Mouse (Mus musculus) macrophage (primary cell): ENCODE data around the gene Cic. TPM values are rescaled to one million over a fixed set of nuclear protein-coding genes. Genes with fewer than 3 reads are reported as not detected.

ENCODE experiments used
- H3K27ac ChIP-seq: fragments of 350-480 bp; formaldehyde crosslinking; 2 replicates; pipeline ENCODE4 v1.9.0; 2021
- H3K36me3 ChIP-seq: fragments of 350-480 bp; formaldehyde crosslinking; 2 replicates; pipeline ENCODE4 v1.9.0; 2021; ENCODE audit errors: inconsistent target
- H3K4me3 ChIP-seq: fragments of 350-480 bp; formaldehyde crosslinking; 2 replicates; pipeline ENCODE4 v1.9.0; 2021; ENCODE audit errors: inconsistent target
- H3K79me2 ChIP-seq: fragments of 350-480 bp; formaldehyde crosslinking; 2 replicates; pipeline ENCODE4 v1.9.0; 2021; ENCODE audit errors: inconsistent target
- WGBS: methylation state at CpG from one replicate; pipeline ENCODE4 v1.1.7; 2026; ENCODE audit warnings: inconsistent platforms; ENCODE audit not compliant: missing documents; 5-methylcytosine and 5-hydroxymethylcytosine counted together
- polyA plus RNA-seq: library from polyadenylated mRNA; stranded (reverse); fragments of 250-400 nt; gene quantifications from 3 replicates; pipeline ENCODE4 v1.2.4, GENCODE M21; 2018; ENCODE audit warnings: inconsistent platforms
- total RNA-seq, 78 experiments: library from RNA; depleted of rRNA; stranded (reverse); fragments of 250-400 nt; gene quantifications; 1 replicate in 9 of 78; 2 replicates in 24 of 78; 3 replicates in 43 of 78; 4 replicates in 2 of 78; pipeline ENCODE4 v1.2.4; 2018; ENCODE audit warnings: inconsistent platforms in 56 of 78

Gene Cic
- 100 to 1,000 TPM in 24 of 26 experiments, 10 to 100 TPM in 2; 63.5 to 495 (median 311) TPM for total RNA-seq (2018; cell fraction: chromatin; rRNA removed)
- 100 to 1,000 TPM; 146 to 312 (median 230) TPM for total RNA-seq (2018; cell fraction: cytosol; rRNA removed)
- total RNA-seq (2018; cell fraction: nucleus; rRNA removed), result 100 to 1,000 TPM; 124 to 500 (median 278) TPM
- polyA plus RNA-seq, result 88.9 to 139 TPM (median 118 TPM) in 3 replicates

GRCm38 (mm10) chr7:25267301-25267750, at the start of gene Cic:
Gene Cic, plus strand, starts transcription at chr7:25267704.
- Histone ChIP-seq H3K4me3 (peak within 1 kb of the TSS; percentile 77), H3K27ac (peak within 1 kb of the TSS; percentile 92), H3K36me3 (no peaks in the 10 kb centered on the region), H3K79me2 (peaks cover 35% of the 10 kb centered on the region)
- 2% methylated on average over 29 of the region's 29 CpGs for WGBS

GRCm38 (mm10) chr7:25218705-25219415, 48.6 kb upstream of the Cic start:
- peaks cover 34% of the 10 kb centered on the region for H3K79me2 ChIP-seq
- H3K4me3 ChIP-seq, result peak overlapping the region; percentile 94
- peak overlapping the region; percentile 58 for H3K27ac ChIP-seq
- WGBS, result under 1% methylated on average over 53 of the region's 53 CpGs
- H3K36me3 ChIP-seq, result no peaks in the 10 kb centered on the region; the same call in 1 of the 2 replicates

- Histone ChIP-seq H3K79me2 (peaks cover 39% of the 10 kb centered on the region), H3K4me3 (peak overlapping the region; percentile 94), H3K36me3 (peaks cover 4% of the 10 kb centered on the region; the same call in 1 of the 2 replicates), H3K27ac (peak overlapping the region; percentile 58)
- WGBS, result 1% methylated on average over 16 of the region's 16 CpGs
Measured at GRCm38 (mm10) chr7:25219416-25219750, 48.1 kb upstream of the Cic start.

- Histone ChIP-seq H3K36me3 (peaks cover 6% of the 10 kb centered on the region; the same call in 1 of the 2 replicates), H3K27ac (peak overlapping the region; percentile 58), H3K4me3 (peak overlapping the region; percentile 94), H3K79me2 (peaks cover 42% of the 10 kb centered on the region)
- WGBS, result 3% methylated on average over 30 of the region's 31 CpGs
Measured at GRCm38 (mm10) chr7:25219756-25220456, 47.6 kb upstream of the Cic start.

GRCm38 (mm10) chr7:25220457-25221101, 46.9 kb upstream of the Cic start, which contains the start of gene Dedd2:
Gene Dedd2, minus strand, starts transcription at chr7:25220615.
- H3K4me3 ChIP-seq, result peak within 1 kb of the TSS; percentile 94
- H3K36me3 ChIP-seq, result peaks cover 6% of the 10 kb centered on the region; the same call in 1 of the 2 replicates
- H3K27ac ChIP-seq, result peak within 1 kb of the TSS; percentile 65
- peaks cover 49% of the 10 kb centered on the region for H3K79me2 ChIP-seq
- 2% methylated on average over 20 of the region's 20 CpGs for WGBS

GRCm38 (mm10) chr7:25221102-25221883, 46.2 kb upstream of the Cic start, which contains the start of gene Zfp526:
Gene Zfp526, plus strand, starts transcription at chr7:25221425.
- Histone ChIP-seq H3K36me3 (peaks cover 13% of the 10 kb centered on the region; the same call in 1 of the 2 replicates), H3K4me3 (peak within 1 kb of the TSS; percentile 94), H3K79me2 (peaks cover 56% of the 10 kb centered on the region), H3K27ac (peak within 1 kb of the TSS; percentile 65)
- under 1% methylated on average over 45 of the region's 45 CpGs for WGBS

GRCm38 (mm10) chr7:25222275-25222967, 45.1 kb upstream of the Cic start:
- peaks cover 18% of the 10 kb centered on the region for H3K36me3 ChIP-seq
- no peak overlapping the region for H3K27ac ChIP-seq
- peaks cover 67% of the 10 kb centered on the region for H3K79me2 ChIP-seq
- 91% methylated on average over 10 of the region's 10 CpGs for WGBS
- H3K4me3 ChIP-seq, result peak overlapping the region; percentile 94

- 100% methylated on average over 1 of the region's 1 CpGs for WGBS
- H3K36me3 ChIP-seq, result peaks cover 71% of the 10 kb centered on the region
- no peak overlapping the region for H3K4me3 ChIP-seq
- H3K27ac ChIP-seq, result no peak overlapping the region
- peaks cover 61% of the 10 kb centered on the region for H3K79me2 ChIP-seq
Measured at GRCm38 (mm10) chr7:25227523-25228300, 39.8 kb upstream of the Cic start.

- 91% methylated on average over 7 of the region's 9 CpGs for WGBS
- Histone ChIP-seq H3K79me2 (peaks cover 63% of the 10 kb centered on the region), H3K27ac (no peak overlapping the region), H3K4me3 (no peak overlapping the region), H3K36me3 (peaks cover 75% of the 10 kb centered on the region)
Measured at GRCm38 (mm10) chr7:25230690-25231285, 36.7 kb upstream of the Cic start.

GRCm38 (mm10) chr7:25232101-25232648, 35.3 kb upstream of the Cic start:
- Histone ChIP-seq H3K79me2 (peaks cover 64% of the 10 kb centered on the region), H3K27ac (no peak overlapping the region), H3K4me3 (no peak overlapping the region), H3K36me3 (peaks cover 68% of the 10 kb centered on the region)
- 69% methylated on average over 5 of the region's 5 CpGs for whole genome bisulfite sequencing

- no peak overlapping the region for H3K4me3 ChIP-seq
- peaks cover 55% of the 10 kb centered on the region for H3K79me2 ChIP-seq
- WGBS, result 86% methylated on average over 2 of the region's 2 CpGs
- H3K36me3 ChIP-seq, result peaks cover 59% of the 10 kb centered on the region
- no peak overlapping the region for H3K27ac ChIP-seq
Measured at GRCm38 (mm10) chr7:25233061-25233460, 34.4 kb upstream of the Cic start.

GRCm38 (mm10) chr7:25235526-25235925, 32.0 kb upstream of the Cic start:
- Histone ChIP-seq H3K4me3 (no peak overlapping the region), H3K79me2 (peaks cover 50% of the 10 kb centered on the region), H3K36me3 (peaks cover 34% of the 10 kb centered on the region), H3K27ac (no peak overlapping the region)
- WGBS, result 88% methylated on average over 5 of the region's 5 CpGs
